Mouse (Mus musculus): ENCODE data around the gene Gm20924. TPM values are rescaled to one million over a fixed set of nuclear protein-coding genes. Genes with fewer than 3 reads are reported as not detected.

Gm20924 gene
- polyA plus RNA-seq (2017; shearing (Covaris generic)), result not detected

DNA sequence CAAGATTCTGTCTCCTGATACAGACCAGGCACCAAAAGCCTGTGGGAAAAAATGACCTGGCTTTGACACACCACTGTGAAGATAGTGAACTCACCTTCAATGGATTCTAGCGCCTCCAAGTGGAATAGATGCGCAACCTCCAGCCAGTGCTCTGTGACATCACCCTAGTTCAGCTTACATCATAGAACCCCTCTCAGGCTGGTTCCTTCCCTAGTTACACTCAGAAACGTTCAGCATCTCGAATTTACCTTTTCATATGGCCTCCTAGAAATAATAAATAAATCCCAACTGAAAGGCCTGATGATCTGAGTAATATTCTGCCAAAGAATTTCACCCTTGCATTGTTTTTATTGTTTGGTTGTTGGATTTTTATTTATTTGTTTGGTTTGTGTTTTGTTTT lies at the start of gene Gm20924:
Gene Gm20924 (minus strand): TSS at position 101 of the 400 bp plus-strand sequence.

Other genes with a start within 250 kb of the Gm20924 start
- not detected for gene Gm20736, start 170.2 kb upstream of the Gm20924 start, polyA plus RNA-seq (2017; shearing (Covaris generic))

Data from CD4-positive, CD25-positive, alpha-beta regulatory T cell, adult 9 weeks (primary cell).